Mouse (Mus musculus) thymus, postnatal 25 days (tissue): ENCODE measurements around the gene Zdhhc1.

Source experiments
- DNase-seq: peaks from one replicate; pipeline ENCODE4 v3.0.0; 2022

Gene Zdhhc1

DNA sequence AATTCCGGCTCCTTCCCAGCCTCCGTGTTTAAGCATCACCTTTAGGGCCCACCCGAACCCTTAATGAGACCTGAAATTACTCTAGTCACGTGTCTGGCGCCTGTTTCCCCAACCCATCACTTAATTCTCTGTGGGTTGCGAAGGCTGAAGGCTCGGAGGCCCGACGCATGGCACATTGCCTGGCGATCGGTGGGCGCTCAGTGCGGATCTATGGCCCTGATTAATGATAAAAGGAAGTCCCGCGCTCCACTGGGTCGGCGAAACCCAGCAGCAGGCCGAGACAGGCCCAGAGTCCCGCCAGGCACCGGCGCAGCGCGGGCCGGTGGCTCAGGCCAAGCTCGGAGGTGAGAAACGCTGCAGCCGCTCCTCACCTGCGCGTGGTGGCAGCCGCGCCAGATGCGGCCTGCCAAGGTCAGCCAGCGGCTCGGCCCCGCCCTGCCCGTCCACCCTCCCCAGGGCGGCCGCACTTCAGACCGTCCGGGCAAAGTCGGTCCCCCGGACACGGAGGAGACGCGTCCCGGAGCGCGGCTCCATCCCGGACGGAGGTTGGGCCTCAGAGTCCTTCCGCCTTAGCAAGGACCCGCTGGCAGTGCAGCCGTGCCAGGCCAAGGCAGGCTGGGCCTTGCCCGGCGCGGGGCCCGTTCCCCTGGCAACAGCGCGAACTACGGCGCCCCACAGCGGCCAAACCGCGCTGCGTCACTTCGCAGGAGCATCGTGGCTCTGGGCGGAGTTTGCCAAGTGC lies at the start of gene Zdhhc1:
Gene Zdhhc1 (minus strand): TSS at position 464 of the 742 bp plus-strand sequence.
- DNase-seq: peak; percentile 86

DNA sequence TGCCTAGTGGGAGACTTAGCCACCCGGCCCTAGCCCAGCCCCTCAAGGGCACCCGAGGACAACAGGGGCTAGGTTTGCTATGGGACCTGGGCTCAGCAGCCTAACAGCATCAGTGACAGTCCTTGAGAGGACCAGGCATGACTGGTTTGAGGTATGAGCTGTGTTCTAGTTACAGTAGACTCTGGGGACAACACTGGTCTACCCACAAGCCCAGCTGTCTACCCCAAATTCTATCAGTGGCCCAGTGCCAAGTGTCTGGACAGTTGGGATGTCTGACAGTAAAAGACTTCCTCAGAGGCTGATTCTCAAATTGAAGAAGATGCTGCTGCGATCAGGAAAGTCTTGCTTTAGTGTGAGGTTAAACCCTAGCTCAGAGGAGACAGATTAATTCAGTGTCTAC lies 48.5 kb upstream of the Zdhhc1 start:
- no peak for DNase-seq

DNA sequence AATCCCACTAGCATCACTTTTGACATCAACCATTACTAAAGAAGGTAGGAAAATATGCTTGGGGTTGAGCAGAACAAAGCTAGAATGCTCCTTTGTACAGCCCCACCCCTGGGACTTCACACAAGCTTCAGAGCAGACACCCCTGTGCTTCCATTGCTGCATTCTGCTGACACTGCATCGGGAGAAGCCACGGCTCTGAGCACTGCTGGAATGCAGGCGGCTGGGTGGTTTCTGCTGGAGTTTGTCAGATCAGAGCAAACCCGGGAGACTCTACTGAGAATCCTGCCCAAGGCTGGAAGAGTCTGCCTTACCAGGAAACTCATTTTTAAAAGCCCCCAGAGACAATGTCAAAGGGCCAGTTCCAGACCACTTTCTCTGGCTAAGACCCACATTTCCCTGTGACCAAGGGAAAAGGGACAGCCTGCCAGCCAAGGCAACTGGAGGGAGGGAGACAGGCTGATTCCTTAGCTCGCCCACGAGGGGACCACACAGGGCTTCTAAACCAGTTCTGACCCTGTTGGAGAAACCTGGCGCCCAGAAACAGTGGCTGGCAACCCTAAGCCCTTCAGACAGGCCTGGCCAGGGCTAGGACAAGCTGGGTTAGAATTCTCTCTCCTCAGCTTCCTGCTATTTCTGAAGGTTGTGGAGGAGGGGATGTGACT lies 48.0 kb upstream of the Zdhhc1 start:
- no peak for DNase-seq

DNA sequence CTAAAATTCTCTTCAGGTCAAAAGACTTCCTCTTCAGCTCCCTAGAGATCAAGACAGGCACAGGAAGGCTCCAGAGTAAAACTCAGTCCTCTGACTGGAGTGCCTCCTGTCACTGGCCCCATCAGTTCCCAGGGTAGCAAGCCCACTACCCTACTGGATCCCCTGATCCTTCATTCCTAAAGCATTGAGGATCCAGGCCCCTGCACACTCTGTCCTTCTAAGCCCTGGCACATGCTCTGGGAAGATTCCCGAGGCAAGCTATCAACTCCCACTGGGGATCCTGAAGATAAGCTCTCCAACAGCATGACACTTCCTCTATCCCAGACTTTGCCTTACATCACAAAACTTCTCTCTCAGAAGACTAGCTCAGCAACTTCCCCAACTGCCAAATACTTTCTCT lies 47.0 kb upstream of the Zdhhc1 start:
- no peak for DNase-seq

DNA sequence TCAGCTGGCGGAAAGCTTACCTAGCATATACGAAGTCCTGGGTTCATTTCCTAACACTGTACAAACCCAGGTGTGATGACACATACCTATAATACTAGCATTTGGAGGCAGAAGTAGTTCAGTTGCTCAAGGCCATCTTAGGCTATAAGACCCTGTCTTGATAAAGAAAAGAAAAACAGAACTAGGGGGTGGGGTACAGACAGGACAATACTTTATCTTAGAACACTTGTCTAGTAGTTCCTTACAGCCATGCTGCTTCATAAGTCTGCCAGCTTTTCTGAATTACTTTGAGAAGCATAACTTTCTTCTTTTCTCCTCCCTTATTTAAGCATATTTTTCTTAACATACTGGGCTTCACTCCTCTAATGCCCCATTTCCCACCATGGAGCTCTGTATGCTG lies 46.1 kb upstream of the Zdhhc1 start:
- no peak for DNase-seq

DNA sequence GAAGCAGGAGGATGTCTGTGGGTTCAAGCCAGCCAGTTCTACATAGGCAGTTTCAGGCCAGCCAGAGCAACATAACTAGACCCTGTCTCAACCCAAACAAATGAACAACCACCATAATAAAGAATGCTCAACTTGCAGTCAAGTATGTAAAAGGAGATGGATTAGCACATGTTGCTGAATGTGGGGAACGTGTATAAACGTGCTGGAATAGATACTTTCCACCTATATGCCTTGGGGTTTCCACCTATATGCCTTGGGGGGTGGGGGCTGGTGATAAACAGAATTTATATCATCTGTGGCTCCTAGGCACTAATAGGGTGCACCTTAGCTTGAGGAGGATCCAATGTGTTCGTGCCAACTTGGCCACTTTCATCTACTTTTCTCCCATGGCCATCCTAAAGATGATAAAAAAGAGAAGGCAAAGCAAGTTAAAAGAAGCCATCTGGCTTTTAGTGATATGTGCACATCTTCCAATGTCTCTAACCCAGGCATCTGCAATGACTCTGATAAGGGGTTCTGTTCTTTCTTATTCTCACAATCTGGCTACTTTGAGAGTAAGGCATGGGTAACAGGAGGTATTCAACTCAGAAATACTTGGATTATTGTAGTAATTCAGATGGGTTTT lies 45.4 kb upstream of the Zdhhc1 start:
- DNase-seq: no peak

DNA sequence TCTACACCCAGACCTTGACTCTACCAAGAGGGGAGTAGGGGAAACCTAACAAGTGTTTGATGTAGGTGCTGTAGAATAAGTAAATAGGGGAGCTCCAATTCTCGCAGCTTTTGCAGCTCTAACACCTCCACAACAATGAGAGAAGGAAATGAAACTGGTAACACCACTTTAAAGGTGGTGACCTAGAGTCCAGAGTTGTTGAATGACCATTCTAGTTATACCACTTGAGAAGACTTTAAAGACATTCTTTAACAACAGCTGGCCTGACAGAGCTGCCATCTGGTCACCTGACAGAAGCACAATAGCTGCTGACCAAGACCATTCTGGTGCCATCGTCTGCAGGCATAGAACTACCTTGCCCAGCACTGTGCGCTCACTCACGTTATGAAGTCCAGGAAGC lies 42.2 kb upstream of the Zdhhc1 start:
- no peak for DNase-seq

DNA sequence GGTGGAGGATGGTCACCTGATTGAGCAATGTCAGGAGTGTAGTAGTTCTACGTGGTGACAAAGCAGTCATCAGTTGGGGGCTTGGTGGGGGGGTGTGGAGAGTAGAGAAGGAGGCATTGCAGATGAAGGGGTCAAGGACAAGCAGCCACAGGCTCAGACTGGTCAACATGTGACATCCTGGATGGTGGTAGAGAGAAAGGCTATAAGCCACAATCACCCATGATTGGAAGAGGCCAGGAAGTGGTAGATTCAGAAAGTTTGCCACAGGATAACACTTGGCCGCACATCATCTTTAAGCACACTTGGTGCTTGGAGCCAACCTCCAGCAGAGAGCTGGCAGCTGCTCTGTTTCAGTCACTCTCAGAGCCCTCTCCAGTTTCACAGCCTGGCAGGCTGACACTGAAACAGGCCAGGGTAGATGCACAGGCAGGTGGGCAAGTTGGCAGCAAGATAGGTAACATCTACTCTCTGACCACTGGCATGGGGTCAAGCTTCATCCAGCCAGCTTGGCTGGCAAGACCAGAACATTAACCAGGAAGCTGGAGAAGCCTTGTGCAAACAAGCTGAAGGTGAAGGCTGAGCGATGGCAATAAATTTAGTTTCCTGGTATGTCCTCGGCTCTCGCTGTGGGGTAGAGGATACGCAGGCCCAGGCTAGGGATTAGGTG lies 40.4 kb upstream of the Zdhhc1 start:
- DNase-seq: no peak

DNA sequence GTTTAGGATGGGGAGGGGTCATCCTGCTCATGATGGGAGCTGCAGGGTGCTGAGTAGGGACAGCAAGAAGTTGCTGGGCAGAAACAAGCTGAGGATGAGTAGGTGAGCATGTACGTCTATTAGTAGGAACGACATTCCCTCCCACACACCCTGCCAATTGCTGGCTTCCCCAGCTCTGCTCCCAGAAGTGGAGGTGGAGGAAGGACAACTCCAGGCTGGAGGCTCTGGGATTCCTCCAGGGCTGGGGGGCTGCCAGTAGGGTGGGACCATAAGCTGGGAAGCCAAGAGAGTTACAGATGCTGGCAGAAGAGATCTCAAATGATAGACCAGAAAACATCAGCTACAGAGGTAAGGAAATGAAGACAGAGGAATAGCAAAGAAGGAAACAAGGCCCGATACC lies 39.8 kb upstream of the Zdhhc1 start:
- DNase-seq: no peak

DNA sequence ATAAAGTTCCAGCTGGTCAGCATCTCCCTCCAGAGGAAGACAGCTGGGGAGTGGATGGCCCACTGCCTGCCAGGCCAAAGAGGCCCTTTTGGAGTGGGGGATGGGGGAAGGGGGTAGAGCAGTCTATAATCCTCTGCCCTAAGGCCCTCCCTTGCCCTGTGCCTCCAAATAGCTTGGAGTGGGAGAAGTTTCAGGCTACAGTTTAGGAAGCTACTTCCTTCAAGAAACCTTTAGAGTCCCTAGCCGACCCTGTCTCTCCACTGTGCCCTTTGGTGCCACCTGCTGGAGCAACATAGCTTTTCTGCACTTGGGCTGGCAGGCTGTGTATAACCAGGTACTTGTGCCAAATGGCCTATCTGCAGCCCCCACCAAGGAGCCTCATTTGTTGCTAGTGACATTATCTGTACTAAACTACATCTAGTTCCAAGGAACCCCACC lies 37.2 kb upstream of the Zdhhc1 start:
- DNase-seq: peak; percentile 79

DNA sequence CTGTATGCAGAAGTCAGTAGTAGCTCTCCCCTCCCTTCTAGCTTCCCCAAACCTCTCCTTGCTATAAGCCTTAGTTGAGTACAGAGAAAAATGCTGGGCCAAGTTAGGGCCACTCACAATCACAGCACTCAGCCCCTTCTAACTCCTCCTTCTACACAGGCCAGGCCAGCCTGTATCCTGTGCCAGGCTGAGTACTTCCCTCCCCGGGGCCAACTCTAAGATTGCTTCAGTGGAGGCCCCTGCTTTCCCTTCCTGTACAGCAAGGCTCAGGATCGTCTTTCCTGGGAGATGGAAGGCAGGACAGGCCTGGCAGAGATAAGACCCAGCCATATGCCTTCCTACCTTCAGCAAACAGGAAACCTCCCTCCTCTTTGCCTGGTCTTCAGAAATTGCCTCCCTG lies 36.7 kb upstream of the Zdhhc1 start:
- DNase-seq: no peak

DNA sequence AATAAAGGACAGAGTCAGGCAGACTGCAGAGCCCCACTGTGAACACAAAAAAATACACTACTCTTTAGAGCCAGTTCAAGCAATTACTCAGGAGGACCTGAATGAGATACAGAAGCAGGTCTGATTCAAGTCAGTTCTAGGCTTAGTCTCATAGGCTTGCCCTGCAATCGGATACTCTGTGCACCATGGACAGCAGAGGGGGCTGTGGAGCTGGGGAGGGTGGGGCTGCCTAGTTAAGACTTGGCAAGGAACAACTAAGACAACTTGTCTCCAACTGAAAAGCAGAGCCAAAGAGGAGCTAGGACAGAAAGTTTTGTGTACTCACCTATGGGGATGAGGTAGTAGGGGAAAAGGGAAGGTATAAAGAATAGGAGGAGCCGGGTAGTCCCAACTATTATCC lies 35.1 kb upstream of the Zdhhc1 start:
- DNase-seq: peak; percentile 57

DNA sequence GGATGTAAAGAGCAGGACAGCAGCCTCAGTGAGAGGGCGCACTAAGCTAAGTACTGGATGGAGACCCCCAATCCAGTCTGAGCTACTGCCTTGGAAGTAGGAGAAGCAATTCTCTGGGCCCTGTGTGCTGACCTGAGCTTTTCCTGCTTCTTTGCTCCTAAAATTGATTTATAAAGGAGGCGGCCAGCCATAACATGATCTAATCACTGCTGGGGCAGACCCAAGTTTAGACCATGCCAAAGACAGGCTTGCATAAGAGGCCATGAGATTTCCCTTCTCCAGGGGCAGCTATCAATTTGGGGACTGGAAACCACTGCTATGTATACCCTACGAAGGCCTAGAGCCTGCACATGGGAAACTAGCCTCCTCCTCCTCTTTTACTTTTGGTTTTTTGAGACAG lies 32.6 kb upstream of the Zdhhc1 start:
- DNase-seq: no peak

DNA sequence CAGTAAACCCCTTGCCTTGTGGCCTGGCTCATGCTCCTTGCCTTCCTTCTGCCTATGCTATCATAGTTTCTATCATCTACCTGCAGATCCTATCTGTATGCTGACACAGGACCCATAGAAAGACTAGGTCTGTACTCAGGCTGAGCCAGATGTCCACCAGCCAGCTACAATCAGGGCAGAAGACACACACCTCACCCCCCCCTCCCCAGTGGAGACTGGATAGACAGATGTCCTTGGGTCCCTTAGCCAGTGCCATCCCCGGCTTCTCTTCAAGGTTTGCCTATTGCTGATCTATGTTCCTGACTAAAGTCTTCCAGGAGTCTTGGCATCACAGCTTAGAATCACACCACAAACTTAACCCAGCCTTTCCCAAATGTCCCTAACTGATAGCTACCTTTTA lies 31.5 kb upstream of the Zdhhc1 start:
- no peak for DNase-seq

DNA sequence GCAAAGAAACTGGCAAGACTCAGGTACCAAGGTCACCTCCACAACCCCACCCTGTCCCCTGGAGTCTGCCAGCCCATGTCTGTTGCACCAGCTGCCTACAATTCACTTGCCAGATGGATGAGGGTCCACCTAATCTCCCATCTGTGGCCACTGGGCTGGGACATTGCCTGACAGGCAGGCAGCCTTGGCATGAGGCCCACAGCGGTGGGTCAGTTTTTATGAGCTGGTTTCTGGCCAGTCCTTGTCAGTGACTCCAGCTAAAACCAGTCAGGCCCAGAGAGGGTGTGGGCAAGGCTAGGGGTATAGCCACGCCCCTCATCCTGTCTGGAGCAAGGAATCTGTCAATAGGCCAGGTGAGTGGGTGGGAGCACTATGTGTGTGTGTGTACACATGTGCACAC lies 30.4 kb upstream of the Zdhhc1 start:
- no peak for DNase-seq

DNA sequence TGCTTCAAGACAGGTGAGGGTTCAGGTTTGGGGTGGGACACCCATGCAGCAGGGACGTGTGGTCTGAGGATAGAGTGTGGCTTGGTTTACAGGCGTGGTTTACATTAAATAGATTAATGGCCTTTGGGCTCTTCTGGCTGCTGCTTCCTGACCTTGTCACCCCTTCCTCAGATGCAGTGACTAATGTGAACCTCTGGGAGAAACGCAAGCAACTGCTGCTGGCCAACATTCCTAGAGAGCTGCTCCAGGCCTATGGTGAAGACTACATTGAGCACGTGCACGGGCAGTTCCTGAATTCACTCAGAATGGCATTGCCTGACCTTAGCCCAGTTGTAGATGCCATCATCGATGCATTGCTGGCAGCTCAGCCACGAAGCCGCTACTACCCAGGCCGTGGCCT lies 26.2 kb upstream of the Zdhhc1 start:
- no peak for DNase-seq

DNA sequence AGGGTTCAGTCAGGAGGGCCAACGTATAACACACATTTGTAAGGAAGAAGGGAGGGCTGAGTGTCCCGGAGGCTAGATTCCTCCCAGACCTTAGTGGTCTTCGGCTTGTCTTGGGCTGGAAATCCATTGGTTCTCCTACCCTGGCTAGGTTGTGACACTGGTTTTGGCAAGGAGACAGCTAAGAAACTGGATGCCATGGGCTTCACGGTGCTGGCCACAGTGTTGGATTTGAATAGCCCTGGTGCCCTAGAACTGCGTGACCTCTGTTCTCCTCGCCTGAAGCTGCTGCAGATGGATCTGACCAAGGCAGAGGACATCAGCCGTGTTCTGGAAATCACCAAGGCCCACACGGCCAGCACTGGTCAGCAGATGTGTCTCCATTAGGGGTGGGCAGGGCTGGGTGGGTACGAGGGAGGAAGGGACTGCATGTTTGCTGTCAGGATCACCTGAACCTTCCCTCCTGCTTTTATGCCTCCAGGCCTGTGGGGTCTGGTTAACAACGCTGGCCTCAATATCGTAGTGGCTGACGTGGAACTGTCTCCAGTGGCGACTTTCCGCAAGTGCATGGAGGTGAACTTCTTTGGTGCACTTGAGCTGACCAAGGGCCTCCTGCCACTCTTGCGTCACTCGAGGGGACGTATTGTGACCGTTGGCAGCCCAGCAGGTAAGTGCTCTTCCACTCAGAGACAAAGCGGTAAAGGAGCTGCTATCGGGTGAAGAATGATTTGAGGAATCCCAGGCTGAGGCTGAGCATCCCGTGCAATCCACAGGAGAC lies 25.5 kb upstream of the Zdhhc1 start:
- no peak for DNase-seq

DNA sequence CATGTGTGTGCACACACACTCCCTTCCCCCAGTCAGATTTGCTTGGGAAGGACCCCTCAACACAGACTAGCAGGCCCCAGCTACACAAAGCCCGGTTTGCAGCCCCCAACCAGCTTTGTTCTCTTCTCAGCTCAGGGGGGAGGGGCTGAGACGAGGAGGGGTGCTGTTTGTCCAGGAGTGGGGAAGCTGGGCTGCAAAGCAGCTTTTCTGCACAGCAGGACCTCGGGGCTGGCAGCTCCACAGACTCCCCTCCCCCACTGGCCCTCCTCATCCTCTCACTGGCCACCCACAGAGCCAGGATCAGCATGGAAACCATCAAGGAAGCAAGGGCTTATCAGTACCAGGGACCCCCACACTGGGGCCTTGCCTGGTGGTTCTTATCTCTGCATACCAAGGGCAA lies 24.4 kb upstream of the Zdhhc1 start:
- no peak for DNase-seq

DNA sequence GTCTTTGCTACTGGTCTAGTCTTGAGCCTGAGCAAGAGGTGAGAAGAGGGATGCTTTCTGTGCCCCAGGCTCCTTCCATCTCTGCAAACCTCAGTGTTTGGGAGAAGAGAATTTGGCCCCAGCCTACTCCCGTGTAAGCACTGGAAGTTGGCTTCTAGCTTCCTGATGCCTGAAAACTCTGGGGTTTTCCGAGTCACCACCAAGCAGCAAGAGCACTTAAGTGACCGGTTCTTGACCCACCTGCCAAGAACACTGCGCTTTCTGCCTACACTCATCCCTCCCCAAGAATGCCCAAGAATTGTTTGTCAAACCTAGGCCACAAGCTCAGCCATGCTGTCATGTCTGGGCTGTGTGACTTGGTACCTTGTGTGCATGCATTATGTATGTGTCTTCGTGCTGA lies 23.8 kb upstream of the Zdhhc1 start:
- no peak for DNase-seq

DNA sequence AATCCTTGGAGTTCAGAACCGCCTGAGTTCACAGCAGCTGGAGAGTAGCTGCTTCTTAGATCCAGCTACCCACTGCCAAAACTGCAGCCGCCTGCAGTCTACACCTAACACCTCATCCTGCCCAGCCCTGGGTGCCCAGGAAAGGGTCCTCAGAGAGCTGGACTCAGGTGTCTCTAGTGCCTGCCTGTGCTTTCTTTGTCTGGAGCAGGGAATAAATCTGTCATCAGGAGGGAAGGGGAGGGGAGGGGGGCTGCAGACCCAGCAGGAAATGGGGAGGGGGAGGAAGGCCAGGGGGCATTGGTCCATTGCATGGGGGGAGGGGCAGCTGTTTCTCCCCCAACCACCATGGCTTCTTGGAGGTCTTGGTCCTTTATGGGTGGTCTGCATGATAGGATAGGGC lies 22.9 kb upstream of the Zdhhc1 start:
- DNase-seq: no peak

DNA sequence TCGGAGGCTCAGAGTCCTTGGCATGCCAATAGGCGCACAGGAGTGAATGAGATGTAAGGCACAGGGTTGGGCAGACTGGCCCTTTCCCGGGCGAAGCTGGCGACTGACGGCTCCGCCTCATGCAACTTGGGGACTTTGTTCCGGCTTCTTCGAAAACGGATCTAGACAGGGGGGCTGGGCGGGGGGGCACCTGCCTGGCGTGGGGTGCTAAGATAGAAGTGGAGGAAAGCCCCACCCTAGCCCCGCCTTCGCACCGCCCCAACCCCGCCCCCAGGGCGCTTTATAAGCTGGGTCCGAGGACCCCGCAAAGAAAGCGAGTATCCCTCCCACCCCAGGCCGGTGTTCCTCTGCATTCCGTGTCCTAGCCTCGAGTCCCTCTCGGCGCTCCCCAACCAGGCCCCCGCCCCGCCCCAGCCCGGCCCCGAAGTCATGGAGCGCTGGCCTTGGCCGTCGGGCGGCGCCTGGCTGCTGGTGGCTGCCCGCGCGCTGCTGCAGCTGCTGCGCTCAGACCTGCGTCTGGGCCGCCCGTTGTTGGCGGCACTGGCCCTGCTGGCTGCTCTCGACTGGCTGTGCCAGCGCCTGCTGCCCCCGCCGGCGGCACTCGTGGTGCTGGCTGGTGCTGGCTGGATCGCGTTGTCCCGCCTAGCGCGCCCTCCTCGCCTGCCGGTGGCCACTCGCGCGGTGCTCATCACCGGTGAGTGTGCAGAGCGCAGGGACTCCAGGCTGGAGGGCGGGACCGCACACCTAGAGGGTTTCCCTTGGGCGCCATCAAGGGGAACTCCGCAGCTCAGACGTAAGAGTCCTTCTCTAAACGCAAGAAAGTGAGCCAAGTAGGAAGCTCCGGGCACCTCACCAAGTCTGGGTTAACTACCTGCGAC lies 22.0 kb upstream of the Zdhhc1 start, which contains the start of gene Hsd11b2:
Gene Hsd11b2 (plus strand): TSS at position 320 of the 878 bp plus-strand sequence.
- DNase-seq: peak; percentile 41

DNA sequence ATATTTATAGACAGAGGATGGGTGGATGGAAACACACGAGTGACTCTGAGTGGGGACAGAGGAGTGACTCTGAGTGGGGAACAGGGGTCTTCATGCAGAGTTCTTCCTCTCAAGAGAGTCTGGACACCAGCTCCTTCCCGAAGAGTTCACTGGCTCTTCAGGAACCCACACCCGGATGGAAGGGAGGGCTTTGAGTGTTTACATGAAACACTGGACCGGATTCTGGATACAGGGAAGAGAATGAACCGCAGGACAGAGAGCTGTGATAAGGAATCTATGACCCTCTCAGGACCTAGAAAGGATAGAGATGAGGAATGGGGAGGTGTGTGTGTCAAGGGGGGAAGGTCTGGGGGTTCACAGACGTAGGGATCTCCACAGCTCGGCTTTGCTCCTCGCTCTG lies 20.6 kb upstream of the Zdhhc1 start:
- DNase-seq: no peak
